Mouse (Mus musculus) CH12.LX (cell line): ENCODE measurements at regions not wholly inside any gene's neighbourhood (a gene's known extent, or its start where the extent isn't known, plus 50 kb on each side); places are given as distances from the start of the nearest gene placed in this dataset.
"Not testable (repeated sequence)": the region's sequence is repeated elsewhere in the genome, so short reads cannot be mapped to it uniquely, and the experiment has no call there.

Experiments used
- DNase-seq: peaks from one replicate; pipeline ENCODE4 v3.0.0-alpha.2; 2013; ENCODE audit errors: extremely low read depth
- H3K27ac ChIP-seq: 2 replicates; pipeline ENCODE4 v1.5.1; 2012; ENCODE audit warnings: low read depth, mild to moderate bottlenecking, control low read depth, moderate library complexity; ENCODE audit not compliant: insufficient read depth
- H3K27me3 ChIP-seq: replicated peaks from 2 replicates; pipeline ENCODE3; 2012; ENCODE audit warnings: inconsistent platforms
- H3K36me3 ChIP-seq, 2 experiments: replicated peaks in 1 of 2; 2 replicates each; pipeline versions ENCODE3 to v1.6.1; 2012; ENCODE audit warnings: inconsistent platforms in 1 of 2, low read length in 1 of 2, mild to moderate bottlenecking in 1 of 2, mixed read lengths in 1 of 2, moderate library complexity in 1 of 2; ENCODE audit not compliant: control insufficient read depth in 1 of 2, insufficient read depth in 1 of 2
- H3K4me1 ChIP-seq, 2 experiments: 2 replicates each; pipeline ENCODE4 v1.6.1; 2012; ENCODE audit warnings: inconsistent platforms in 1 of 2, moderate library complexity in 1 of 2; ENCODE audit not compliant: insufficient read depth in 2 of 2, control insufficient read depth in 1 of 2
- H3K4me2 ChIP-seq: 2 replicates; pipeline ENCODE4 v1.6.1; 2012; ENCODE audit warnings: low read depth, mild to moderate bottlenecking, control low read depth; ENCODE audit not compliant: poor library complexity, insufficient read depth, severe bottlenecking
- H3K4me3 ChIP-seq, 3 experiments: fragments of 150-350 bp in 1 of 3; sonication (generic) in 1 of 3; replicated peaks in 1 of 3; 2 replicates each; pipeline versions ENCODE3 to v1.5.1; 2011 to 2012; ENCODE audit warnings: low read depth in 2 of 3, low read length in 2 of 3, mild to moderate bottlenecking in 2 of 3, moderate library complexity in 2 of 3, control low read depth in 1 of 3, improper control_type of control experiment in 1 of 3, inconsistent platforms in 1 of 3, mixed read lengths in 1 of 3; ENCODE audit not compliant: poor library complexity in 1 of 3
- H3K79me2 ChIP-seq: replicated peaks from 2 replicates; pipeline ENCODE4 v1.6.1; 2012; ENCODE audit warnings: mild to moderate bottlenecking, moderate library complexity; ENCODE audit not compliant: control insufficient read depth, poor library complexity, insufficient read depth, severe bottlenecking; ENCODE audit errors: extremely low read depth
- H3K9ac ChIP-seq: 2 replicates; pipeline ENCODE4 v1.6.1; 2012; ENCODE audit warnings: low read depth, mild to moderate bottlenecking, control low read depth, moderate library complexity; ENCODE audit not compliant: insufficient read depth
- H3K9me3 ChIP-seq: replicated peaks from 2 replicates; pipeline ENCODE3; 2012; ENCODE audit warnings: low read length, inconsistent platforms, mixed read lengths
- ELF1 ChIP-seq: IDR thresholded peaks from 2 replicates; pipeline ENCODE4 v1.6.1; 2014; ENCODE audit warnings: low read depth, mild to moderate bottlenecking, inconsistent platforms, low read length, improper control_type of control experiment
- EP300 ChIP-seq: IDR thresholded peaks from 2 replicates; pipeline ENCODE4 v1.6.1; 2011; ENCODE audit warnings: low read length, improper control_type of control experiment
- JUN ChIP-seq: IDR thresholded peaks from 2 replicates; pipeline ENCODE4 v1.6.1; 2011; ENCODE audit warnings: low read depth, mild to moderate bottlenecking, low read length, improper control_type of control experiment, moderate library complexity; ENCODE audit not compliant: insufficient read depth
- MEF2A ChIP-seq: IDR thresholded peaks from 2 replicates; pipeline ENCODE4 v1.6.1; 2014; ENCODE audit warnings: low read depth, mild to moderate bottlenecking, inconsistent platforms, low read length, improper control_type of control experiment, borderline replicate concordance
- MXI1 ChIP-seq: IDR thresholded peaks from 2 replicates; pipeline ENCODE4 v1.6.1; 2011; ENCODE audit warnings: mild to moderate bottlenecking, low read depth, low read length, improper control_type of control experiment
- NELFE ChIP-seq: IDR thresholded peaks from 2 replicates; pipeline ENCODE4 v1.6.1; 2011; ENCODE audit warnings: low read depth, low read length, improper control_type of control experiment
- SMC3 ChIP-seq: IDR thresholded peaks from 2 replicates; pipeline ENCODE4 v1.6.1; 2011; ENCODE audit warnings: low read depth, low read length, improper control_type of control experiment
- TBP ChIP-seq: conservative IDR thresholded peaks from 2 replicates; pipeline ENCODE4 v1.6.1; 2011; ENCODE audit warnings: low read depth, low read length, improper control_type of control experiment
- UBTF ChIP-seq: IDR thresholded peaks from 2 replicates; pipeline ENCODE4 v1.6.1; 2012; ENCODE audit warnings: low read depth, mild to moderate bottlenecking, inconsistent platforms, low read length, improper control_type of control experiment, moderate library complexity
- USF1 ChIP-seq: IDR thresholded peaks from 2 replicates; pipeline ENCODE4 v1.6.1; 2014; ENCODE audit warnings: low read depth, mild to moderate bottlenecking, inconsistent platforms, low read length, improper control_type of control experiment
- ZKSCAN1 ChIP-seq: IDR thresholded peaks from 2 replicates; pipeline ENCODE4 v1.6.1; 2012; ENCODE audit warnings: low read depth, inconsistent platforms, low read length, improper control_type of control experiment, borderline replicate concordance
- dilution Hi-C: fragments of 300-500 bp; cut with MboI; formaldehyde crosslinking; loops from 2 replicates; pipeline ENCODE4 v1.14.3; 2020; ENCODE audit warnings: low sequenced_read_pairs; ENCODE audit not compliant: extremely low pct_unique_long_range_greater_than_20kb, extremely low pct_ligation_motif_present
- in situ Hi-C: fragments of 300-500 bp; cut with MboI; formaldehyde crosslinking; loops from 3 replicates; pipeline ENCODE4 v1.14.3; 2019; ENCODE audit warnings: low sequenced_read_pairs, low pct_ligation_motif_present, low pct_unique_long_range_greater_than_20kb, mixed read lengths

GRCm38 (mm10) chr12:77526581-77526980, 288.7 kb downstream of the Fut8 start:
- H3K9ac ChIP-seq, H3K36me3 ChIP-seq, DNase-seq, H3K4me3 ChIP-seq, H3K9me3 ChIP-seq, H3K79me2 ChIP-seq, H3K4me2 ChIP-seq, dilution Hi-C loops, H3K27me3 ChIP-seq, H3K27ac ChIP-seq: not testable (repeated sequence)
- in situ Hi-C loops, result loop anchor here (25.0 kb wide), 2 partner anchors 264 to 539 kb away; no protein-coding TSS in a partner anchor
- H3K4me1 ChIP-seq, result peaks cover 7 to 13% of the 10 kb centered on the region in 2 experiments

- Histone ChIP-seq H3K27ac (no peak overlapping the region), H3K9me3 (no peaks in the 10 kb centered on the region), H3K4me1 (peaks cover 7 to 14% of the 10 kb centered on the region in 2 experiments), H3K36me3 (no peaks in the 10 kb centered on the region), H3K4me3 (no peak overlapping the region), H3K4me2 (no peak overlapping the region), H3K27me3 (no peaks in the 10 kb centered on the region), H3K9ac (no peak overlapping the region), H3K79me2 (no peaks in the 10 kb centered on the region)
- TF ChIP-seq SMC3 (no peak), JUN (no peak)
- in situ Hi-C loops, result loop anchor here (25.0 kb wide), 2 partner anchors 265 to 540 kb away; no protein-coding TSS in a partner anchor
- DNase-seq, result no peak
- dilution Hi-C loops, result no loop called here
Observed at GRCm38 (mm10) chr12:77527499-77527898, 289.6 kb downstream of the Fut8 start.

DNA sequence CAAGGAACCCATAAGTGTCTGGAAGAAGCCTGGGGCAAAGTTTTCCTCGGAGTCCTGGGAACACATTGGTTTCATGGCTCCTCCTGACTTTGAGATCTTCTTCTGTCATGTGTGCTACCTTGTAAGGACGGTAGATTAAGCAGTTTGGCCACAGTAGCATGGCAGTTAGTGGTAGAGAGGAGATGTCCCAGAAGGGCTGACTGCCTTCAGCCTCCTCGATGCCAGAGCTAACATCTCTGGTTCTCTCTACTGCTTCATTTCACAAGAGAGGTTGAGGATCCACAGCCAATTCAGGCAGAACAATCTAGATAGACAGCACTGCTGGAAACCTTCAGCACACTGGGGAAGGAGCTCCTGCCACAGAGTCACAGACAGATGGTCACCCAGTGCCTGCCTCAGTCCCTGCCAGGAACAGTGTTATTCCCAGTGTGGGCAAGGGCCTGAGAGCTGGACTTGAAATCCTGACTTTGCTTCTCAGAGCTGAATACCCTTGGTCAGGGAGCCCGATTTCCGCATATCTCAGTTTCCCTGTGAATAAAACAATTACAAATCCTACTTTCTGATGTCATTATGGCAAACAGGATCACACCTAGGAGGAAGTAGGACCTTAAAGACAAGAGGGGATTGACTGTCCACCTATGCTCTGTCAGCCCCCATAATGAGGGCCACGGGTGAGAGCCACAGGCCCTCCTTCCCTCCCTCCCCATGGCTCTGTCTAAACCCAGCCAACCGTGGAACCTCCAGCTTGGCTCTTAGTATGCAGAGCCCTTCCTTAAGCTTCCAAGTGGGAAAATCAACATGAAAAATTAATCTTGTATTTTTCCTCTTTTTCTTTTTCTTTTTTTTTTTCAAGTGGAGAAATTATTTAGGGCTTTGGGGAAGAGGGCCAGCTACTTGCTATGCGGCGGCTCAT, 290.3 kb downstream of the Fut8 start:
- H3K36me3 ChIP-seq, result no peaks in the 10 kb centered on the region
- in situ Hi-C loops, result loop anchor here (25.0 kb wide), 2 partner anchors 266 to 541 kb away; no protein-coding TSS in a partner anchor
- no peaks in the 10 kb centered on the region for H3K79me2 ChIP-seq
- H3K9ac ChIP-seq, result no peak overlapping the region
- H3K4me3 ChIP-seq, result no peak overlapping the region
- TF ChIP-seq UBTF, result no peak
- TF ChIP-seq, all 38 proteins: peak for 0
- H3K9me3 ChIP-seq, result no peaks in the 10 kb centered on the region
- DNase-seq, result no peak
- H3K27me3 ChIP-seq, result no peaks in the 10 kb centered on the region
- dilution Hi-C loops, result no loop called here
- H3K4me2 ChIP-seq, result no peak overlapping the region
- no peak overlapping the region for H3K27ac ChIP-seq
- H3K4me1 ChIP-seq, result peaks cover 7 to 21% of the 10 kb centered on the region in 2 experiments

DNA sequence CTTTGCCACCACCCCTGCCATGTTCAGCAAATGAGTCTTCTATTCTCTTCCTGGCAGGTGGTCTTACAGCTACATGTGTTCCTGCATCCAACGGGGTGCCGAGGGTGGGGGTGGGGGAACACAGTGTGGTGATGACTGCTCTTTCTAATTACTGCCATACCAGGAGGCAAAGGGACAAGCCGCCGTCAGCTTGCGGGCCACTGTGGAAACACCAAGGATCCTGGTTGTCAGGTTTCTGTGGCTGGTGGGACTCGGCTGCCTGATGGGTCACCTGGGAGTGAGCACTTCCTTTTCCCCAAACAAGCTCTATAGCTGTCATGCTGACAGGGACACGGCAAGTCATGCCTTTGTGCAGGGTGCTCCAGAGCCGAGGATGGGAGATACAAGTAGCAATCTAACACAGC, 290.9 kb downstream of the Fut8 start:
- Histone ChIP-seq H3K36me3 (no peaks in the 10 kb centered on the region), H3K27me3 (no peaks in the 10 kb centered on the region), H3K4me3 (no peak overlapping the region), H3K4me2 (no peak overlapping the region), H3K79me2 (no peaks in the 10 kb centered on the region), H3K9ac (no peak overlapping the region), H3K9me3 (no peaks in the 10 kb centered on the region), H3K4me1 (peaks cover 7 to 27% of the 10 kb centered on the region in 2 experiments), H3K27ac (no peak overlapping the region)
- no peak for DNase-seq
- dilution Hi-C loops (no loop called here), in situ Hi-C loops (loop anchor here (25.0 kb wide), 2 partner anchors 267 to 542 kb away; no protein-coding TSS in a partner anchor)
- TF ChIP-seq UBTF (no peak), TBP (no peak), EP300 (no peak), MXI1 (no peak), ZKSCAN1 (no peak), ELF1 (no peak), NELFE (no peak), USF1 (no peak), SMC3 (no peak), MEF2A (no peak)
